Mouse (Mus musculus) limb, embryonic 13.5 days (tissue): ENCODE results near the gene Fgd6. TPM values are rescaled to one million over a fixed set of nuclear protein-coding genes. Genes with fewer than 3 reads are reported as not detected.

Experiments
- ATAC-seq: fragments of 200-750 bp; cut with Nextera tagmentation; 2 replicates; pipeline ENCODE4 v1.8.0; 2017; ENCODE audit warnings: low read depth, moderate number of reproducible peaks, moderate TSS enrichment; ENCODE audit not compliant: low FRiP score
- H3K27ac ChIP-seq: fragments of 300-500 bp; sonication (generic); 2 replicates; pipeline ENCODE4 v1.5.1; 2015; ENCODE audit warnings: inconsistent platforms, mild to moderate bottlenecking, moderate library complexity
- H3K27me3 ChIP-seq: fragments of 300-500 bp; sonication (generic); 2 replicates; pipeline ENCODE4 v1.6.1; 2015; ENCODE audit warnings: mild to moderate bottlenecking, inconsistent platforms
- H3K36me3 ChIP-seq: fragments of 300-500 bp; sonication (generic); 2 replicates; pipeline ENCODE4 v1.6.1; 2015; ENCODE audit warnings: inconsistent platforms, mild to moderate bottlenecking, moderate library complexity
- H3K4me1 ChIP-seq: fragments of 300-500 bp; sonication (generic); 2 replicates; pipeline ENCODE4 v1.6.1; 2015; ENCODE audit warnings: inconsistent platforms
- H3K4me2 ChIP-seq: fragments of 300-500 bp; sonication (generic); replicated peaks from 2 replicates; pipeline ENCODE4 v1.6.1; 2015; ENCODE audit warnings: inconsistent platforms, mild to moderate bottlenecking, moderate library complexity
- H3K4me3 ChIP-seq: fragments of 300-500 bp; sonication (generic); 2 replicates; pipeline ENCODE4 v1.5.1; 2015; ENCODE audit warnings: moderate library complexity, mild to moderate bottlenecking, inconsistent platforms
- H3K9ac ChIP-seq: fragments of 300-500 bp; sonication (generic); 2 replicates; pipeline ENCODE4 v1.6.1; 2015; ENCODE audit warnings: mild to moderate bottlenecking, inconsistent platforms
- H3K9me3 ChIP-seq: fragments of 300-500 bp; sonication (generic); 2 replicates; pipeline ENCODE4 v1.6.1; 2016; ENCODE audit warnings: inconsistent platforms
- WGBS: fragments of 180-500 bp; shearing (Covaris S2); methylation state at CpG from one replicate; pipeline ENCODE4 v1.1.7; 2015; 5-methylcytosine and 5-hydroxymethylcytosine counted together
- polyA plus RNA-seq: library from polyadenylated mRNA; unstranded; fragments of >200 nt; fragmentation: Nextera tagmentation; extraction: Ambion mirVana; gene quantifications from 2 replicates; pipeline ENCODE4 v1.2.1, GENCODE M21; 2015

The Fgd6 gene
- polyA plus RNA-seq, 1 experiment from 2014 or later, result 4.0 TPM

GRCm38 (mm10) chr10:94174652-94175051 is 138.9 kb downstream of the Fgd6 start:
- 85% methylated on average over 7 of the region's 7 CpGs for WGBS
- ATAC-seq, result no peak
- Histone ChIP-seq H3K4me1 (no peaks in the 10 kb centered on the region), H3K9me3 (peaks cover 5% of the 10 kb centered on the region; the same call in 1 of the 2 replicates), H3K27ac (no peak overlapping the region), H3K4me3 (no peak overlapping the region), H3K4me2 (no peak overlapping the region), H3K36me3 (peaks cover 55% of the 10 kb centered on the region), H3K9ac (no peak overlapping the region), H3K27me3 (no peaks in the 10 kb centered on the region)

- H3K9me3 ChIP-seq, result no peaks in the 10 kb centered on the region
- WGBS, result 61% methylated on average over 4 of the region's 4 CpGs
- no peaks in the 10 kb centered on the region for H3K4me1 ChIP-seq
- H3K27me3 ChIP-seq, result no peaks in the 10 kb centered on the region
- ATAC-seq, result no peak
- H3K9ac ChIP-seq, result no peak overlapping the region
- peaks cover 61% of the 10 kb centered on the region for H3K36me3 ChIP-seq
- H3K27ac ChIP-seq, result no peak overlapping the region
- no peak overlapping the region for H3K4me3 ChIP-seq
- H3K4me2 ChIP-seq, result no peak overlapping the region
Measured at GRCm38 (mm10) chr10:94183199-94183598, 147.4 kb downstream of the Fgd6 start.

Other genes starting within 250 kb of the Fgd6 start
- gene Usp44, start 204.4 kb upstream of the Fgd6 start, polyA plus RNA-seq, result 0.88 and 1.2 TPM in 2 replicates
- gene Metap2, start 138.9 kb upstream of the Fgd6 start, polyA plus RNA-seq, result 188 and 194 TPM in 2 replicates
- 25.7 and 28.0 TPM in 2 replicates for gene Vezt, start 184 bp upstream of the Fgd6 start, polyA plus RNA-seq
- gene Nr2c1, start 112.0 kb downstream of the Fgd6 start, polyA plus RNA-seq, result 9.9 and 10.0 TPM in 2 replicates
- gene Ndufa12, start 162.7 kb downstream of the Fgd6 start, polyA plus RNA-seq, result 306 and 316 TPM in 2 replicates